Mouse (Mus musculus) kidney, postnatal 0 days (tissue): ENCODE data around the gene Myl7. TPM values are rescaled to one million over a fixed set of nuclear protein-coding genes. Genes with fewer than 3 reads are reported as not detected.

ENCODE experiments used
- ATAC-seq: fragments of 200-750 bp; cut with Nextera tagmentation; replicated peaks from 2 replicates; pipeline ENCODE4 v1.8.0; 2017; ENCODE audit warnings: low read depth, moderate number of reproducible peaks, moderate TSS enrichment, moderate library complexity; ENCODE audit not compliant: low FRiP score
- DNase-seq: peaks from one replicate; pipeline ENCODE4 v3.0.0-alpha.2; 2016; ENCODE audit warnings: low spot score
- H3K27ac ChIP-seq: fragments of 300-500 bp; sonication (generic); 2 replicates; pipeline ENCODE4 v1.5.1; 2014; ENCODE audit warnings: mild to moderate bottlenecking
- H3K27me3 ChIP-seq: fragments of 300-500 bp; sonication (generic); 2 replicates; pipeline ENCODE4 v1.6.1; 2014; ENCODE audit warnings: low read length, mixed read lengths; ENCODE audit not compliant: insufficient read depth
- H3K36me3 ChIP-seq: fragments of 300-500 bp; sonication (generic); 2 replicates; pipeline ENCODE4 v1.6.1; 2014; ENCODE audit warnings: low read length, mixed read lengths; ENCODE audit not compliant: insufficient read depth
- H3K4me1 ChIP-seq: fragments of 300-500 bp; sonication (generic); replicated peaks from 2 replicates; pipeline ENCODE4 v1.6.1; 2014; ENCODE audit warnings: antibody characterized with exemption, low read length, mixed read lengths; ENCODE audit not compliant: insufficient read depth
- H3K4me2 ChIP-seq: fragments of 300-500 bp; sonication (generic); 2 replicates; pipeline ENCODE4 v1.6.1; 2014; ENCODE audit warnings: mild to moderate bottlenecking, low read length, moderate library complexity, mixed read lengths
- H3K4me3 ChIP-seq: fragments of 300-500 bp; sonication (generic); replicated peaks from 2 replicates; pipeline ENCODE4 v1.5.1; 2014; ENCODE audit warnings: low read depth, low read length
- H3K9ac ChIP-seq: fragments of 300-500 bp; sonication (generic); 2 replicates; pipeline ENCODE4 v1.6.1; 2014; ENCODE audit warnings: low read depth, low read length
- H3K9me3 ChIP-seq: fragments of 300-500 bp; sonication (generic); replicated peaks from 2 replicates; pipeline ENCODE4 v1.6.1; 2016; ENCODE audit warnings: low read length, inconsistent platforms, mixed read lengths
- CTCF ChIP-seq: IDR thresholded peaks from 2 replicates; pipeline ENCODE4 v1.5.1; 2016; ENCODE audit warnings: antibody characterized with exemption, low read depth, mild to moderate bottlenecking, moderate library complexity
- WGBS: fragments of 180-500 bp; shearing (Covaris S2); extraction: QIAGEN DNeasy Blood & Tissue Kit; methylation state at CpG from one replicate; pipeline ENCODE4 v1.1.7; 2014; 5-methylcytosine and 5-hydroxymethylcytosine counted together
- polyA plus RNA-seq: library from polyadenylated mRNA; unstranded; fragments of >200 nt; fragmentation: Nextera tagmentation; extraction: Ambion mirVana; gene quantifications from 2 replicates; pipeline ENCODE4 v1.2.1, GENCODE M21; 2015

Gene Myl7
- polyA plus RNA-seq, 1 experiment from 2014 or later, result 1.6 TPM

DNA sequence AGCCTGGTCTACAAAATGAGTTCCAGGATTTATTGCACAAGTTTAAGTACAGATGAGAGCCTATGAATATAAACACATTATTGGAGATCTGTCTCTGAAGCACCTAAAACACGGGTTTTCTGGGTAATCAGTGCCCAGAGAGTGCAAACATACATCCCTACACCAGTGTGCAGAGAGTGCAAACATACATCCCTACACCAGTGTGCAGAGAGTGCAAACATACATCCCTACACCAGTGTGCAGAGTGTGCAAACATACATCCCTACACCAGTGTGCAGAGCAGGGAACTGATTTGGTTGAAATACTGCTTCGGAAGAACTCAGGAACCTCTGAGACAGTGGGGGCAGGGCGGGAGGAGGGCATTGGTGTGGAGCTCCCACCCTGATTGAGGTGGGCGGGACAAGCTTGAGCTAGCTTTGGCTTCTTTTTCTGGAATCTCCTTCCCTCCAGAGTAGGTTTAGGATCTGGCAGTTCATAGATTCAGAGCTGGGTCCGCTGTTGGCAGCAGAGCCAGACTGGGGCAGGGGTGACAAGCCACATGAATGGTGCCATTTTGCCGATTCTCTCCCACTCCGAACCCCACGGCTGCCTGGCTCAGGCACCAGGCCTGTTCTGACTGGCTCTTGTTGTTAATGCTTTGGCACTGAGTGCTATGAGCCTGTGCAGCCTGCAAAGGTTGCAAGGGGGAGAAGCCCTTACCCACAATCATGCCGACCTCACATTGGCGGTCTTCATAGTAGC is 7.4 kb upstream of the Myl7 start:
- ATAC-seq, result no peak

GRCm38 (mm10) chr11:5904871-5905270 is 6.3 kb upstream of the Myl7 start:
- WGBS, result 90% methylated on average over 6 of the region's 6 CpGs
- H3K9me3 ChIP-seq, result no peaks in the 10 kb centered on the region
- H3K9ac ChIP-seq, result no peak overlapping the region
- H3K27ac ChIP-seq, result no peak overlapping the region
- DNase-seq (no peak), ATAC-seq (no peak)
- H3K36me3 ChIP-seq, result no peaks in the 10 kb centered on the region
- TF ChIP-seq CTCF, result no peak
- peaks cover 13% of the 10 kb centered on the region for H3K4me1 ChIP-seq
- no peak overlapping the region for H3K4me2 ChIP-seq
- H3K4me3 ChIP-seq, result no peak overlapping the region
- no peaks in the 10 kb centered on the region for H3K27me3 ChIP-seq

More for the DNA sequence above, 7.4 kb upstream of the Myl7 start:
- no peak overlapping the region for H3K9ac ChIP-seq
- peaks cover 13% of the 10 kb centered on the region for H3K4me1 ChIP-seq
- H3K4me3 ChIP-seq, result no peak overlapping the region
- TF ChIP-seq CTCF, result no peak
- H3K4me2 ChIP-seq, result no peak overlapping the region
- H3K9me3 ChIP-seq, result no peaks in the 10 kb centered on the region
- no peaks in the 10 kb centered on the region for H3K27me3 ChIP-seq
- H3K27ac ChIP-seq, result no peak overlapping the region
- no peaks in the 10 kb centered on the region for H3K36me3 ChIP-seq
- 85% methylated on average over 10 of the region's 10 CpGs for WGBS
- DNase-seq, result no peak

DNA sequence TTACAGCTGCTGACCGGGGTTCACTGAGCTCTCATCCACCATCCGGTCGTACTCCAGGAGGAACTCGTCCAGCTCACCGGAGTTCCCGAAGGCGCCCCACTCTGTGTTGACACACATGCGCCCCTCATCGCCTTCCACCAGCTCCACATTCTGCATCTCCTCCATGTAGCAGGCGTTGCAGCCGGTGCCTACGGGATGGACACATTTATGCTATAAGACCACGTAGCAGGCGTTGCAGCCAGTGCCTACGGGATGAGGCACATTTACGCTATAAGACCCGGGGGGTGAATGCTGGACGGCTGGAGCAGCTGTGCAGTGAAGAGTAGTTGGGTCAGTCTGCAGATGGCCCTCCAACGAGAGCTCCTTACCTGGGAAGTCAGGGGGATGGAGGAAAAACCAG is 5.8 kb upstream of the Myl7 start:
- H3K4me2 ChIP-seq, result no peak overlapping the region
- no peaks in the 10 kb centered on the region for H3K27me3 ChIP-seq
- no peak for TF ChIP-seq CTCF
- H3K27ac ChIP-seq, result no peak overlapping the region
- DNase-seq (no peak), ATAC-seq (no peak)
- no peaks in the 10 kb centered on the region for H3K36me3 ChIP-seq
- no peak overlapping the region for H3K9ac ChIP-seq
- no peak overlapping the region for H3K4me3 ChIP-seq
- 75% methylated on average over 19 of the region's 19 CpGs for WGBS
- H3K9me3 ChIP-seq, result no peaks in the 10 kb centered on the region
- H3K4me1 ChIP-seq, result peaks cover 13% of the 10 kb centered on the region

DNA sequence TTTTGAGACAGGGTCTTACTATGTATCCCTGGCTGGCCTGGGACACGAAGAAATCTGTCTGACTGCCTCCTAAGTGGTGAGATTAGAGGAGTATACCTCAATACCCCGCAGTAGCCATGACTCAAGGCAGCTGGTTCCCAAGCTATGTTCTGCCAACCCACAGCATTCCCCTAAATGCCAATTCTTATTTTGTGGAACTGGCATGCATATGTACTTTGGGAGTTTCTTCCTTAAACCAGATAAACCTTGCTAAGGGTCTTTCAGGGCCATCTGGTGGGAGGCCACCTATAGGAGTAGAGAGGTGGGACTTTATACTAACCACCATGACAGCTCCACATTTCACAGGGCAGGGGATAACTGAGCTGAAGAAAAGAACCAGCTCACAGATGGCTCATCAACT is 5.3 kb upstream of the Myl7 start:
- DNase-seq (no peak), ATAC-seq (no peak)
- no peak overlapping the region for H3K9ac ChIP-seq
- 86% methylated on average over 2 of the region's 2 CpGs for WGBS
- no peak overlapping the region for H3K27ac ChIP-seq
- no peaks in the 10 kb centered on the region for H3K27me3 ChIP-seq
- H3K9me3 ChIP-seq, result no peaks in the 10 kb centered on the region
- H3K4me3 ChIP-seq, result no peak overlapping the region
- peaks cover 13% of the 10 kb centered on the region for H3K4me1 ChIP-seq
- TF ChIP-seq CTCF, result no peak
- H3K4me2 ChIP-seq, result no peak overlapping the region
- no peaks in the 10 kb centered on the region for H3K36me3 ChIP-seq

- H3K4me3 ChIP-seq, result 0 out of 2 replicates have a peak overlapping the region, but pooled peaks have one; percentile 29
- TF ChIP-seq CTCF, result no peak
- H3K4me2 ChIP-seq, result peak overlapping the region; percentile 60
- H3K36me3 ChIP-seq, result no peaks in the 10 kb centered on the region
- no peaks in the 10 kb centered on the region for H3K27me3 ChIP-seq
- DNase-seq (no peak), ATAC-seq (peak; percentile 12; the same call in 1 of the 2 replicates)
- peaks cover 24% of the 10 kb centered on the region for H3K4me1 ChIP-seq
- H3K9me3 ChIP-seq, result no peaks in the 10 kb centered on the region
- no peak overlapping the region for H3K27ac ChIP-seq
- WGBS, result 12% methylated on average over 6 of the region's 6 CpGs
- H3K9ac ChIP-seq, result peak overlapping the region; percentile 51
These were observed 3.8 kb upstream of the Myl7 start for GRCm38 (mm10) chr11:5902390-5902789.

GRCm38 (mm10) chr11:5901950-5902349 is 3.4 kb upstream of the Myl7 start:
- peak; percentile 72 for ATAC-seq
- TF ChIP-seq CTCF, result no peak
- peak; percentile 85 for DNase-seq
- peak overlapping the region; percentile 29 for H3K4me3 ChIP-seq
- peak overlapping the region; percentile 51 for H3K9ac ChIP-seq
- H3K4me1 ChIP-seq, result peaks cover 28% of the 10 kb centered on the region
- H3K27ac ChIP-seq, result no peak overlapping the region
- no peaks in the 10 kb centered on the region for H3K36me3 ChIP-seq
- peak overlapping the region; percentile 60 for H3K4me2 ChIP-seq
- no peaks in the 10 kb centered on the region for H3K9me3 ChIP-seq
- no peaks in the 10 kb centered on the region for H3K27me3 ChIP-seq
- WGBS, result under 1% methylated on average over 32 of the region's 32 CpGs
